Mouse (Mus musculus) kidney, embryonic 16.5 days (tissue): ENCODE measurements around the gene Ak2. TPM values are rescaled to one million over a fixed set of nuclear protein-coding genes. Genes with fewer than 3 reads are reported as not detected.

Source experiments
- ATAC-seq: fragments of 200-750 bp; cut with Nextera tagmentation; 2 replicates; pipeline ENCODE4 v1.8.0; 2017; ENCODE audit warnings: moderate TSS enrichment; ENCODE audit not compliant: low FRiP score, low TSS enrichment
- H3K27ac ChIP-seq: fragments of 300-500 bp; sonication (generic); 2 replicates; pipeline ENCODE4 v1.5.1; 2014; ENCODE audit warnings: low read length
- H3K27me3 ChIP-seq: fragments of 300-500 bp; sonication (generic); 2 replicates; pipeline ENCODE4 v1.6.1; 2014; ENCODE audit warnings: low read length, control low read depth, mixed read lengths; ENCODE audit not compliant: insufficient read depth
- H3K36me3 ChIP-seq: fragments of 300-500 bp; sonication (generic); 2 replicates; pipeline ENCODE4 v1.6.1; 2014; ENCODE audit warnings: low read length, control low read depth, mixed read lengths; ENCODE audit not compliant: insufficient read depth
- H3K4me1 ChIP-seq: fragments of 300-500 bp; sonication (generic); 2 replicates; pipeline ENCODE4 v1.6.1; 2014; ENCODE audit warnings: low read length, control low read depth, mixed read lengths; ENCODE audit not compliant: insufficient read depth
- H3K4me2 ChIP-seq: fragments of 300-500 bp; sonication (generic); replicated peaks from 2 replicates; pipeline ENCODE4 v1.6.1; 2014; ENCODE audit warnings: low read depth, low read length
- H3K4me3 ChIP-seq: fragments of 300-500 bp; sonication (generic); 2 replicates; pipeline ENCODE4 v1.5.1; 2014; ENCODE audit warnings: mild to moderate bottlenecking, low read length
- H3K9ac ChIP-seq: fragments of 300-500 bp; sonication (generic); replicated peaks from 2 replicates; pipeline ENCODE4 v1.6.1; 2014; ENCODE audit warnings: low read length
- H3K9me3 ChIP-seq: fragments of 300-500 bp; sonication (generic); 2 replicates; pipeline ENCODE4 v1.6.1; 2016; ENCODE audit warnings: low read length, control low read depth
- WGBS: fragments of 180-500 bp; shearing (Covaris S2); extraction: QIAGEN DNeasy Blood & Tissue Kit; methylation state at CpG from one replicate; pipeline ENCODE4 v1.1.7; 2014; 5-methylcytosine and 5-hydroxymethylcytosine counted together
- polyA plus RNA-seq: library from polyadenylated mRNA; unstranded; fragments of >200 nt; fragmentation: Nextera tagmentation; extraction: Ambion mirVana; gene quantifications from 2 replicates; pipeline ENCODE4 v1.2.1, GENCODE M21; 2015

Ak2 gene
- polyA plus RNA-seq, 1 experiment from 2014 or later = 238 TPM

GRCm38 (mm10) chr4:129019788-129020187, 28.0 kb downstream of the Ak2 start:
- Histone ChIP-seq H3K27ac (no peak overlapping the region), H3K9me3 (no peaks in the 10 kb centered on the region), H3K4me2 (no peak overlapping the region), H3K4me1 (peaks cover 17% of the 10 kb centered on the region; the same call in 1 of the 2 replicates), H3K4me3 (no peak overlapping the region), H3K9ac (no peak overlapping the region), H3K36me3 (no peaks in the 10 kb centered on the region), H3K27me3 (no peaks in the 10 kb centered on the region)
- WGBS = 52% methylated on average over 9 of the region's 9 CpGs
- ATAC-seq = no peak

- 53% methylated on average over 6 of the region's 6 CpGs for WGBS
- Histone ChIP-seq H3K36me3 (no peaks in the 10 kb centered on the region), H3K9me3 (no peaks in the 10 kb centered on the region), H3K4me2 (no peak overlapping the region), H3K4me3 (no peak overlapping the region), H3K27me3 (no peaks in the 10 kb centered on the region), H3K27ac (no peak overlapping the region), H3K4me1 (peaks cover 16% of the 10 kb centered on the region; the same call in 1 of the 2 replicates), H3K9ac (no peak overlapping the region)
- ATAC-seq = peak; percentile 53; the same call in 1 of the 2 replicates
Observed at GRCm38 (mm10) chr4:129020454-129020853, 28.7 kb downstream of the Ak2 start.

- ATAC-seq = no peak
- Histone ChIP-seq H3K4me3 (no peak overlapping the region), H3K36me3 (no peaks in the 10 kb centered on the region), H3K27ac (no peak overlapping the region), H3K4me2 (no peak overlapping the region), H3K4me1 (peaks cover 6% of the 10 kb centered on the region; the same call in 1 of the 2 replicates), H3K9me3 (no peaks in the 10 kb centered on the region), H3K9ac (no peak overlapping the region), H3K27me3 (no peaks in the 10 kb centered on the region)
- WGBS = 87% methylated on average over 3 of the region's 3 CpGs
Observed at GRCm38 (mm10) chr4:129021426-129021825, 29.7 kb downstream of the Ak2 start.

GRCm38 (mm10) chr4:129021886-129022285, 30.1 kb downstream of the Ak2 start:
- no peaks in the 10 kb centered on the region for H3K36me3 ChIP-seq
- peaks cover 6% of the 10 kb centered on the region; the same call in 1 of the 2 replicates for H3K4me1 ChIP-seq
- no peak overlapping the region for H3K27ac ChIP-seq
- no peak overlapping the region for H3K4me2 ChIP-seq
- H3K4me3 ChIP-seq = no peak overlapping the region
- WGBS = 83% methylated on average over 4 of the region's 4 CpGs
- no peak for ATAC-seq
- no peak overlapping the region for H3K9ac ChIP-seq
- H3K9me3 ChIP-seq = no peaks in the 10 kb centered on the region
- H3K27me3 ChIP-seq = no peaks in the 10 kb centered on the region

GRCm38 (mm10) chr4:129023884-129024283, 32.1 kb downstream of the Ak2 start:
- Histone ChIP-seq H3K9me3 (no peaks in the 10 kb centered on the region), H3K4me1 (peaks cover 6% of the 10 kb centered on the region; the same call in 1 of the 2 replicates), H3K27ac (no peak overlapping the region), H3K9ac (no peak overlapping the region), H3K27me3 (no peaks in the 10 kb centered on the region), H3K4me3 (no peak overlapping the region), H3K4me2 (no peak overlapping the region), H3K36me3 (no peaks in the 10 kb centered on the region)
- no peak for ATAC-seq
- 83% methylated on average over 6 of the region's 6 CpGs for WGBS

GRCm38 (mm10) chr4:129024775-129025174, 33.0 kb downstream of the Ak2 start:
- Histone ChIP-seq H3K4me1 (peaks cover 6% of the 10 kb centered on the region; the same call in 1 of the 2 replicates), H3K27ac (0 out of 2 replicates have a peak overlapping the region, but pooled peaks have one; percentile 10), H3K9me3 (no peaks in the 10 kb centered on the region), H3K9ac (no peak overlapping the region), H3K36me3 (no peaks in the 10 kb centered on the region), H3K27me3 (no peaks in the 10 kb centered on the region), H3K4me2 (no peak overlapping the region), H3K4me3 (no peak overlapping the region)
- WGBS = 47% methylated on average over 6 of the region's 6 CpGs
- peak; percentile 77 for ATAC-seq

- WGBS = 87% methylated on average over 3 of the region's 3 CpGs
- ATAC-seq = no peak
- H3K9ac ChIP-seq = no peak overlapping the region
Observed at GRCm38 (mm10) chr4:129025707-129026106, 33.9 kb downstream of the Ak2 start.

GRCm38 (mm10) chr4:129030746-129031145, 39.0 kb downstream of the Ak2 start:
- Histone ChIP-seq H3K4me1 (peaks cover 26% of the 10 kb centered on the region), H3K9ac (no peak overlapping the region), H3K4me2 (no peak overlapping the region), H3K27ac (no peak overlapping the region), H3K27me3 (no peaks in the 10 kb centered on the region), H3K9me3 (no peaks in the 10 kb centered on the region), H3K4me3 (no peak overlapping the region), H3K36me3 (no peaks in the 10 kb centered on the region)
- WGBS = 81% methylated on average over 4 of the region's 4 CpGs
- ATAC-seq = no peak

More at GRCm38 (mm10) chr4:129025707-129026106, 33.9 kb downstream of the Ak2 start:
- Histone ChIP-seq H3K4me1 (no peaks in the 10 kb centered on the region; the same call in 1 of the 2 replicates), H3K4me3 (no peak overlapping the region), H3K27me3 (no peaks in the 10 kb centered on the region), H3K36me3 (no peaks in the 10 kb centered on the region), H3K4me2 (no peak overlapping the region), H3K9me3 (no peaks in the 10 kb centered on the region), H3K27ac (no peak overlapping the region)

GRCm38 (mm10) chr4:129031408-129031965, 39.7 kb downstream of the Ak2 start:
- 84% methylated on average over 8 of the region's 8 CpGs for WGBS
- no peak overlapping the region for H3K4me2 ChIP-seq
- H3K36me3 ChIP-seq = no peaks in the 10 kb centered on the region
- H3K27ac ChIP-seq = no peak overlapping the region
- no peak overlapping the region for H3K9ac ChIP-seq
- ATAC-seq = no peak
- no peaks in the 10 kb centered on the region for H3K9me3 ChIP-seq
- no peak overlapping the region for H3K4me3 ChIP-seq
- peaks cover 26% of the 10 kb centered on the region for H3K4me1 ChIP-seq
- no peaks in the 10 kb centered on the region for H3K27me3 ChIP-seq

GRCm38 (mm10) chr4:129032133-129032962, 40.6 kb downstream of the Ak2 start:
- Histone ChIP-seq H3K27ac (peak overlapping the region; percentile 31), H3K4me1 (peaks cover 26% of the 10 kb centered on the region), H3K4me3 (no peak overlapping the region), H3K27me3 (no peaks in the 10 kb centered on the region), H3K36me3 (no peaks in the 10 kb centered on the region), H3K9me3 (no peaks in the 10 kb centered on the region), H3K4me2 (no peak overlapping the region), H3K9ac (no peak overlapping the region)
- no peak for ATAC-seq
- 63% methylated on average over 11 of the region's 11 CpGs for WGBS
